Mouse (Mus musculus) frontal cortex, postnatal 36 days (tissue): ENCODE measurements around the gene Arhgef3.
A peak's percentile ranks its signal among the peaks of the same experiment; 100 is the strongest.

Source experiments
- DNase-seq, 2 experiments: peaks; one replicate each; pipeline ENCODE4 v3.0.0; 2022; ENCODE audit warnings: low spot score in 2 of 2

Arhgef3 gene

GRCm38 (mm10) chr14:27378669-27379068 is 264.0 kb downstream of the Arhgef3 start:
- DNase-seq, result no peak

DNA sequence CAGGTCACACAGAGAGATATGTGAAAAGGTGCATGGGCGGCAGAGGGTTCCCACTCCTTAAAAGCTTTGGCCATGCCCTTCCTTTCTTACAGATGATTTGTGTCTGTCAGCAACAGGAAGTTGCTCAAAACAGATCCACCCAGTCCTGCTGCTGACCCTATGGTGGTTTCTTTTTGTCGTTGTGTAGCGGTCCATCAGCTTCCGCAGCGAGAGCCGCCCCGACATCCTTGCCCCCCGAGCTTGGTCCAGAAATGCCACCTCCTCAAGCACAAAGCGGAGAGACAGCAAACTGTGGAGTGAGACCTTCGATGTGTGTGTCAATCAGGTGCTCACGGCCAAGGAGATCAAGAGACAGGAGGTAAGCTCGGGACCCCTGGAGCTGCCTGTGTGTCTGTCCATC is 264.7 kb downstream of the Arhgef3 start:
- no peak for DNase-seq

DNA sequence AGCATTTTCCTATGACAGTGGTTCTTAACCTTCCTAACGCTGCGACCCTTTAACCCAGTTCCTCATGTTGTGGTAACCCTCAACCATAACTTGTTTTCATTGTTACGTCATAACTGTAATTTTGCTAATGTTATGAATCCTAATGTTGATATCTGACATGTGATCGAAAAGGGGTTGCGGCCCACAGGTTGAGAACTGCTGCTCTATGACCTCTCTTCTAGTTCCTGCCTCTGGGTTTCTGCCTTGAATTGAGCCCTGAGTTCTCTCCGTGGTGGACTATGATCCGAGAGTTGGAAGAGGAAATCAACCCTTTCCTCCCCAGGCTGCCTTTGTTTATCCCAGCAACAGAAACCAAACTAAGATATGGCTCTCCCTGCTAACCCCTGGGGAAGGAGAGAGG is 266.8 kb downstream of the Arhgef3 start:
- DNase-seq, result no peak

GRCm38 (mm10) chr14:27383321-27383830 is 268.7 kb downstream of the Arhgef3 start:
- no peak for DNase-seq

GRCm38 (mm10) chr14:27384143-27384542 is 269.4 kb downstream of the Arhgef3 start:
- no peak for DNase-seq

GRCm38 (mm10) chr14:27388616-27389015 is 273.9 kb downstream of the Arhgef3 start:
- no peak for DNase-seq

GRCm38 (mm10) chr14:27389722-27390121 is 275.0 kb downstream of the Arhgef3 start:
- no peak for DNase-seq

DNA sequence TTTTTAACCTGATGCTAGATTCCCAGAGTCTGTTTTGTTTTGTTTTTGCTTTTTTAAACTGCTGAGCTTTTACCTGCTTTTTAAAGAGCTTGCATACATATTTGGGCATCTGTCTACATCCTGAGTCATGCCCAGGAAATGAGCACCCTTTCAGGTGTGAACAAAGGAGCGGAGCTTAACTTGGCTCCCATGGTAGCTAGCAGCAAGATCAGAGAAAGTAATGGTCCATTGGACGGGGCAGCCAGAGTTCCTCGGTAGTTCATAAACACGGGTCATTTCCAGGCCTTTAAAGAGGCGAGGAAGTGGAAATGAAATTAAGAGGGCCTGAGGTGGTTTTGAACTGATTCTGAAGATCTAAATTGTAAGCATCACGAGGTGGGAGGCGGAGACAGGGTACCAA is 276.0 kb downstream of the Arhgef3 start:
- no peak for DNase-seq

DNA sequence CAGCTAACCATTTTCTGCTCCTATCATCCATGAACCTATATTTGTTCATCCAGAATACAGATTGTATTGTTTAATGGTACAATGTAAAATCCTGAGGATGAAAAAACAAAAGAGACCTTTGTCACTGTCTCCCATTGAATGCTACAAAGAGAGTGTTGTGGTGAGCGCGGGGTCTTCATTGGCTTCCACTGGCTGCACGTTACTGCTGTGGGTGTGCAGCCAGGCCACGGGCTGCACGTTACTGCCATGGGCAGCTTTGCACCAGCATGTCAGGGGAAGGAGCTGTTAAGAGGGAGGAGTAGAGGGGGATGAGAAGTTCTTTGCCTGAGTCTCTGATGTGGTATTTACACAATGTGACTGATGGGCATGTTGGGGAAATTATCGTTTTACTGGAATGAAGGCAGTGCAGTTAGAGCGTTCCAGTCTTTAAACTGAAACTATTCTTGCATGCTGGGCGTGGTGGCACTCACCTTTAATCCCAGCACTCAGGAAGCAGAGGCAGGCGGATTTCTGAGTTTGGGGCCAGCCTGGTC is 277.1 kb downstream of the Arhgef3 start:
- DNase-seq, result no peak

- no peak for DNase-seq
Observed at GRCm38 (mm10) chr14:27392660-27393059, 278.0 kb downstream of the Arhgef3 start.

GRCm38 (mm10) chr14:27393806-27394205 is 279.1 kb downstream of the Arhgef3 start:
- no peak for DNase-seq

GRCm38 (mm10) chr14:27396424-27396823 is 281.7 kb downstream of the Arhgef3 start:
- no peak for DNase-seq

GRCm38 (mm10) chr14:27397526-27397925 is 282.8 kb downstream of the Arhgef3 start:
- DNase-seq, result no peak

DNA sequence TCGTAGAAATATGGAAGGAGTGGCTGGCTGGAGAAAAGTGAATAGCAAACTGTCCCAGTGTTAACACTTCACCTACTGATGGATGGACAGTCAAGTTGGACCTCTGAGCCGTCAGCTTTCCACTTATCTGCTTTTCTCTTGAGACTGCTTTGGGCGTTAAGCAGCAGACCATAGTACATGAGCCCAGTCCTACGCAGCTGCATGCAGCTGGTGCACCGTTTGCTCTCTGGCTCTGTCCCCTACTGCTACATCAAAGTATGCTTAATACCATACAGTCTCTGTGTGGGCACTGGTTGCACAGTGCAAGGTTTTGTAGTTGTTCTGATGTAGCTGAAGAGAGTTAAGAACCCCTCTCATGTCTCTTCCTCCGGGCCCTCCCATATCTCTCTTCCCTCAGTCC is 285.8 kb downstream of the Arhgef3 start:
- DNase-seq, result no peak

DNA sequence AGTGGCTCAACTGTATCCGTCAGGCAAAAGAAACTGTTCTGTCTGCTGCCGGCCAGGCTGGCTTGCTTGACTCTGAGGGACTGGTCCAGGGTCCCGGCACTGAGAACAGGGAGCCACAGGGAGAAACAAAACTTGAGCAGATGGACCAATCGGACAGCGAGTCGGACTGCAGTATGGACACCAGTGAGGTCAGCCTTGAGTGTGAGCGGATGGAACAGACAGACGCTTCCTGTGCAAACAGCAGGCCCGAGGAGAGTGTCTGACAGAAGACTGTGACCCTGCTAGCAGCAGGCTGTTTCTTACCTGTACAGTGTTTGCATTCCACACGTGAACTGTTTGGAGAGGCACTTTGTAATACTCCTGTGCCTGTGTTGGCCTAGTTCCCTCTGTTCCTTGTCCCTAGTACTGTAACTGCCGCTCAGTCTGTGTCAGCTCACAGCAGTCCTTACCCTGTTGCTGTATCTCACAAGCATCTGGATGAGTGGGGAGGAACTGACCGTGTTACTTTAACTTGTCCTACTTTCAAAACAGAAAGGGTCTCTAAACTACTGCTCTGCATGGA is 287.1 kb downstream of the Arhgef3 start:
- no peak for DNase-seq

- DNase-seq, result no peak
Observed at GRCm38 (mm10) chr14:27402332-27403250, 287.9 kb downstream of the Arhgef3 start.

DNA sequence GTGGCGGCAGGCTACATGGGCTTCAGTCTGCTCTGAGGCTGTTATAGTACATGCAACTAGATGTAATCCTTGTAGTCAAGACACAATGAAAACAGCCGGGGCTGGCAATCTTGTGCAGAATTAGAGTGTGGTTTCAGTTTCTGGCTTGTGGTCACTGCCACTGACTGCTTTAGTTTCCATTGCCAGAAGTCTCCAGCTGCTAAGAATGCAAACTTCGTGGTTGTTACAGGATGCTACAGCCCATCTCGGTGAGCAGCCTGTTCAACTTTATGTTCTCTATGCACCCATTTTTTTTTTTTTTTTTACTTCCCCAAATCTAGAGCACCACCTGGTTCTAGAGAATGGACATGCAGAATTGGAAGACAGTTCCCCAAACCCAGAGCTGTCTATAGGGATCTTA is 290.8 kb downstream of the Arhgef3 start:
- no peak for DNase-seq

DNA sequence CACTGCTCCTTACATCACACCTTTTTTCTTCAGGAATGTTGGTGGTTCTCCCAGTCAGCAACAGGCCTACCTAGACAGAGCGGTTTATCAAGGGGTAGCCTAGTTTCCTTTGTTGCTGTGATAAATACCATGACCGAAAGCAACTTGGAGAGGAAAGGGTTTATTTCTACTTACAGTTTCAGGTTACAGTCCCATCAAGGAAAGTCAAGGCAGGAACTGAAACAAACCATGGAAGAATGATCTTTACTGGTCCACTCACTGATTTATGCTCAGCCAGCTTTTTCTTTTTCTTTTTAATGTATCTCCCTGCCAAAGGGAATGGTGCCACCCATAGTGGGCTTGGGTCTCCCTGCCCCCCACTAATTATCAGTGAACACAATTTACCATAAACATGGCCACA is 291.2 kb downstream of the Arhgef3 start:
- DNase-seq, result no peak

GRCm38 (mm10) chr14:27408240-27408639 is 293.5 kb downstream of the Arhgef3 start:
- DNase-seq, result no peak

GRCm38 (mm10) chr14:27409662-27410061 is 295.0 kb downstream of the Arhgef3 start:
- DNase-seq, result no peak

DNA sequence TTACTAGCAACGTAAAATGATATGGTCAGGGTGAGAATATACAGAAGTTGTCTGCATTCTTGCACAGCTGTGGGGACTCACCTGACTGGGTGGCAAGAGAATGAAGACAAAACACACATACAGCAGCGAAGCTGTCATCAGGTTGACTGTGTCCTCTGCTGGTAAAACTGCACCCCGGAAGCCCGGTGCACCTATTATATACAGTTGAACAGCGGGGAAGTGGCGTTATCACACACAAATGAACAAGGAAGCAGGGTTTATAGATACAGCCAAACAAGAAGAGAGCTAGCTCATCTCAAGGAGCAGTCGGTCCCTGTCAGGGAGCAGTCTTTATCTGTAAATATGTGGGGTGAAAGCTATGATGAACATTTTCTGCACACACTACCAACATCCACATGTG is 296.8 kb downstream of the Arhgef3 start:
- no peak for DNase-seq

DNA sequence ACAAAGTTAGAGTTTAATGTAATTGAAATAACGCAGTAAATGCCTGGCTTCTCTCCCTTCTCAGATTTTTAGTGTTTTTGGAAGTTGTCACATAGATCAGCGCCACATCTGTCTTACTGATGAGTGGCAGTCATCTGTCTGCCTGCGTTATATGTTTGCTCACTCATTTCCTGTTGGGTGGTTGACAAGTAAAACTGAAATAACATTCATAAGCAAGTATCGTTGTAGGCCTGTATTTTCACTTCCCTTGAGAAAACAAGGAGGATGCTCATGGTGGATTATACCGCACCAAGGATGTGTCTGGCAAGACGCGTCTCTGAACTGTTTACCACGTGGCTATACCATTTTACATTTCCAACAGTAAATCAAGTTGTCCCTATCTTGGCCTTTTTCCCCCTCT is 298.0 kb downstream of the Arhgef3 start:
- DNase-seq, result no peak

DNA sequence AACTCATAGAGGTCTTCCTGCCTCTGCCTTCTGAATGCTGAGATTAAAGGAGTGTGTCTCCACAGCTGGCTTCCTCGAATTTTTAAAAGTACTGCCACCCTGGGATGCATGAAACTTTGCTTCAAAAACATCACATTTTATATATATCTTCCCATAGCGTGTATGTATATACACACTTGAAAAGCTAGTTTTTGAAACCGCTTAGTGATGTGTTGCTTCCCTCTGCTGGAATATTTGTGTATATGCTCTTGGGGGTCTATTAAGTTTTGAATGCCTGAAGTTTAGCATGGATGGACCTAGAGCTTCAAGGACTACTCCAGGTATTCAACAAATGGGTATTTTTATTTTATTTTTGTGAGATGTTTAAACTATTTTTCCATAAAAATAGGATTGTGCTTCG is 299.3 kb downstream of the Arhgef3 start:
- peak in 1 of 2 experiments; percentile 49 for DNase-seq
